Mouse (Mus musculus): ENCODE measurements around the gene Isoc2a. TPM values are rescaled to one million over a fixed set of nuclear protein-coding genes. Genes with fewer than 3 reads are reported as not detected.
A peak's percentile ranks its signal among the peaks of the same experiment; 100 is the strongest.

The Isoc2a gene
- total RNA-seq, 2 experiments from 2014 or later: 14.7 to 15.5 TPM

DNA sequence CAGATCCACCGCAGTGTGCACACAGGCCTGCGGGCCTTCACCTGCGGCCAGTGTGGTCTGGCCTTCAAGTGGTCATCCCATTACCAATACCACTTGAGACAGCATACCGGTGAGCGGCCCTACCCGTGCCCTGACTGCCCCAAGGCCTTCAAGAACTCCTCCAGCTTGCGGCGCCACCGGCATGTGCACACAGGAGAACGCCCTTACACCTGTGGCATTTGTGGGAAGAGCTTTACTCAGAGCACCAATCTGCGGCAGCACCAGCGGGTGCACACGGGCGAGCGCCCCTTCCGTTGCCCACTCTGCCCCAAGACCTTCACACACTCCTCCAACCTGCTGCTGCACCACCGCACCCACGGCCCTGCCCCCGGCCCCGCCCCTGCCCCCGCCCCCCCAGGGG is 42.1 kb downstream of the Isoc2a start:
- DNase-seq: no peak

DNA sequence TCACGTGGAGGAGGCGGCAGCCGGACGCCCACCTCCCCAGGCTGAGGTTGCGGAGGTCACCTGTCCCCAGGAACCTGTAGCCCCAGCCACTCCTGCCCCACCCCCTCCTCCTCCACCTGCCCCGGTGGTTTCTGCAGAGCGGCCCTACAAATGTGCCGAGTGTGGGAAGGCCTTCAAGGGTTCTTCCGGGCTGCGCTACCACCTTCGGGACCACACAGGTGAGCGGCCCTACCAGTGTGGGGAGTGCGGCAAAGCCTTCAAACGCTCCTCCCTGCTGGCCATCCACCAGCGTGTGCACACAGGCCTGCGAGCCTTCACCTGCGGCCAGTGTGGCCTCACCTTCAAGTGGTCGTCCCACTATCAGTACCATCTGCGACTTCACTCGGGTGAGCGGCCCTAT is 43.0 kb downstream of the Isoc2a start:
- DNase-seq: no peak

DNA sequence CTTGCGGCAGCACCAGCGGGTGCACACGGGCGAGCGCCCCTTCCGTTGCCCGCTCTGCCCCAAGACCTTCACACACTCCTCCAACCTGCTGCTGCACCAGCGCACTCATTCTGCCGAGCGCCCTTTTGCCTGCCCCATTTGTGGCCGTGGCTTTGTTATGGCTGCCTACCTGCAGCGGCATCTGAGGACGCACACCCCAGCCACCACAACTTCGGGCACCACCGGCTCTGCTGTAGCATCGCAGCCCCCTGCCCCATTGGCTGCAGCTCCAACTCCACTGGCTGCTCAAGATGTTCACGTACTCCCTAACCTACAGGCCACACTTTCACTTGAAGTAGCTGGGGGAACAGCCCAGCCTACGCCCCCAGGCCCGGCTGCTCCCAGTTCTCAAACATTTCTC is 43.5 kb downstream of the Isoc2a start:
- DNase-seq: no peak

DNA sequence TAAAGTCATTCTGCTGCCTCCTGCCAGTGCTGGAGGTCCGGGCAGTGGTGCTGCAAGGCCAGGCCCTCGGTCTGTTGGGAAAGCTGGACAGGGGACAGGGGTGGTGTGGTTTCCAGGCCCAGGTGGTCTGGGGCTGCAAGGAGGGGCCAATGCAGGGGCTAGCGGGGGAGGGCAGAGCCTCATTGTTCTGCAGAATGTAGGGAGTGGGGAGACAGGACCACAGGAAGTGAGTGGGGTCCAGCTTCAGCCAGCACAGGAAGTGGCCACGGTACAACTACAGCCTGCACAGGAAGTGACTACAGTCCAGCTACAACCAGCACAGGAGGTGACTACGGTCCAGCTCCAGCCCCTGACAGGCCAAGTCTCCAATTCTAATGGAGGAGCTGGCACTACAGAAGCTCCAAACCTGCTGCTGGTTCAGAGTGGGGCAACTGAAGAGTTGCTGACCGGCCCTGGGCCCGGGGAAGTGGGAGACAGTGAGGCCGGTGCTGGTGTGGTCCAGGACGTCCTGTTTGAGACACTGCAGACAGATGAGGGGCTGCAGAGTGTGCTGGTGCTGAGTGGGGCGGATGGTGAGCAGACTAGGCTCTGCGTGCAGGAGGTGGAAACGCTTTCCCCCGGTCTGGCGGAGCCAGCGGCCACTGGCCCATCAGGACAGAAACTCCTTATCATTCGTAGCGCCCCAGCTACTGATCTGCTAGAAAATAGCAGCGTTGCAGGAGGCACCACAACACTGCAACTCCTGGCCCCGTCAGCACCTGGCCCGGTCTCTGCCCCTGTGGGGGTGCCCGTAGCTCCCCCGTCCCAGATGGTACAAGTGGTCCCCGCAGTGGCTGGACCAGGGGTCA is 44.2 kb downstream of the Isoc2a start:
- DNase-seq: peak; percentile 58

DNA sequence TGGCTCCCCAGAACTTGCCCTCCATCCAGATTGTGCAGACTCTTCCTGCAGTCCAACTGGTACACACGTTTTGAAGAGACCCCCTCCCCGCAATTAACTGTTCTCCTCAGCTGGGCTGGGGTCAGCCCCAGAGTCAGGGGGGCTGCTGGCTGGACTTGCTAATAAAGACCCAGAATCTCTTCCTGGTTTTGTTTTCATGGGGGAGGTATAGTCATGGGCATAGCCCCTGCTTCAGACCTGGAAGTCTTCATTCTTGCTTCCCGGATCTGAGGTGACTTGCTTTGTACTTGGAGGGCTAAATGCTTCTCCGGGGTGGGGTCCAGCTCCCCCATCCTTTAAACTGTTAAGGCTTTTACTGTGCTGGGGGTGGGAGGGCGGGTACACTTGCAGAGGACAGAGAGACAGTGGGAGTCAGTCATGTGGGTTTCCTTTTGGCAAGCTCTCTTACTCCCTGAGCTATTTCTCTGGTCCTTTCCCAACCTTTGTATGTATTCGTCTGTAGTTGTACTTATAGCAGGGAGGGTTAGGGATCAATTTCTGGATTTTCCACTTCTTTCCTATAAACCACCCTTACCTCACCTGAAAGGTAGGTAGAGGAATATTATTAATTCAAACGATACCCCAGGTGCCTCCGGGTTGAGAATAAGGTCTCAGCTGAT is 45.0 kb downstream of the Isoc2a start, which contains the start of gene Nat14:
TSS of gene Nat14 (plus strand) at position 205 of the 659 bp plus-strand sequence.
- no peak for DNase-seq

DNA sequence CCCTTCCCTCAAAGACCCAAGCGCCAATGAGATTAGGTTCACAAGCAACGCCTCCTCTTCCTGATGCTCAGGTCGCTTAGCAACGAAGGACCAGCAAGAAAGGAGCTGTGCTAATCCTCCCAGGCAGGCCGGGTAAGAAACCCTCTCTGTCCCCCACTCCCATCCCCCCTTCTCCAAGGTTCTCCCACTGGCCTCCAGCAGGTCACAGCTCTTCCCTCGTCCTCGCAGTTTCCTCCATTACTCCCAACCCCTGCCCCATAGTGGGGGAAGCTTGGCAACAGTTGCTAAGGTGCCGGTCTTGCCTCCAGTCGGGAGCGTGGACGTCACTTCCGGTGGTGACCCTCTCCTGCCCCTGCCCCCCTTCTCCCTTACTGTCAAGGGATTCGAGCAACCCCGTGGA is 45.6 kb downstream of the Isoc2a start:
- DNase-seq: peak; percentile 79

DNA sequence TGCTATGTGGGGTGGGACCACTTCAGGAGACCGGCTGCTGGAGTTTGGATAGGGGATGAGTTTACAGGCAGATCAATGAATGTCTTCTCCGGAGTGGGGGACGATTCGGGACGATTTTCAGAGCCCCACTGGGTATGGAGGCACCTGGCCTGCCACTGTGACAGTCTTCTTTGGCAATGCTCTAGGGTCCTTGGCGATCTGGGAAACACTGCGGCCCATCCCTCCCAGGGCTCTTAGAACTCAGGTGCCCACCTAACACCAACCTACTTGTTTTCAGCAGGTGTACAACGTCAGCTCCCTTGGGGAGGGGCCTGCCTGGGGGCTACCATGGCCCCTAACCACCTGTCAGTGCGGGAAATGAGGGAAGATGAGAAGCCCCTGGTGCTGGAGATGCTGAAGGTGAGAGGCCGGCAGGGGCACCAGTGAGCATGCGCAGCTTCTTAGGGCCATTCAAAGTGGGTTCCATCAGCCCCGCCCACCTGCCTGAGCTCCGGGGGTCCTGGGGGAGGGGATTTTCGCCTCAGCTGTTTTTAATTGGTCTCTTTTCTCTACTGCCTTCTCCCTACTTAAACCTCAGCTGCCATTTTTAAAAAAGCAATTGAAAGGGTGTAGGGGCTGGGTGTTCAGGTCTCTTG is 46.1 kb downstream of the Isoc2a start:
- peak; percentile 56 for DNase-seq

DNA sequence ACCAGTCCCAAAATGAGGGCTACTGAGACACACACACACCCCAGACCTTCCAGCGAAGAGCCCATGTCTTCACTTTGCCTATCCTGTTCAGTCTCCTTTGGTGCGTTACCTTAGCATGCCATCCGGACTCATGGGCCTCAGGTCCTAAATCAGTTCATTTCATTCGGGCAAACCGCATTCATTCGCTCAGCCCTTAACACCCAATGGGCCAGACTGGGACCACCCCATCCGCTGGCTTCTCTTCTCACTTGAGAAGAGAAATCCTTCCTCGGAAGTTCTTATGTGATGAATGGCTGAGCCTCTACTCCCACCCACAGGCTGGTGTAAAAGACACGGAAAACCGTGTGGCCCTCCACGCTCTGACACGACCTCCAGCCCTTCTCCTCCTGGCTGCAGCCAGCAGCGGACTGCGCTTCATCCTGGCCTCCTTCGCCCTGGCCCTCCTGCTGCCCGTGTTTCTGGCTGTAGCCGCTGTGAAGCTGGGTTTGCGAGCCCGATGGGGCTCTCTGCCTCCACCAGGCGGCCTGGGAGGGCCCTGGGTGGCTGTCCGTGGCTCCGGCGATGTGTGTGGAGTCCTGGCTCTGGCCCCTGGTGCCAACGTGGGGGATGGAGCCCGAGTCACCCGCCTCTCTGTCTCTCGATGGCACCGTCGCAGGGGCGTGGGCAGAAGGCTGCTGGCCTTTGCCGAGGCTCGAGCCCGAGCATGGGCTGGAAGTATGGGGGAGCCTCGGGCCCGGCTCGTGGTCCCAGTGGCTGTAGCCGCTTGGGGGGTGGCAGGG is 46.8 kb downstream of the Isoc2a start:
- peak; percentile 67 for DNase-seq

DNA sequence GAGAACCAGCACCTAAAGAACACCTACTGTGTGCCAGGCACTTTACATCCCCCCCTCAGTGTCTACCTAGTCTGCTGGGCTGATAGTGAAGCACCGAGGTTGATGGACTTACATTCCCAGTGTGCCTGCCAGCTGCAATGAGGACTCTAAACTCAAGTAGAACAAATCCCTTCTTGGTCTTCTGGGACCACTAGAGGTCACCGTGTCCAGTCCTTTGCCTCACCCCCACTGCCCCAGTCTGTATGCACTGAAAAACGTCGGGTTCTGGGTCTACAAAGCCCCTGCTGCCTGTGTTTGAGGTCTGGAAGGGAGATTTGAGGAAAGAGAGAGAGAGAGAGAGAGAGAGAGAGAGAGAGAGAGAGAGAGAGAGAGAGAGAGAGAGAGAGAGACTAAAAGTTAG is 47.5 kb downstream of the Isoc2a start:
- no peak for DNase-seq

DNA sequence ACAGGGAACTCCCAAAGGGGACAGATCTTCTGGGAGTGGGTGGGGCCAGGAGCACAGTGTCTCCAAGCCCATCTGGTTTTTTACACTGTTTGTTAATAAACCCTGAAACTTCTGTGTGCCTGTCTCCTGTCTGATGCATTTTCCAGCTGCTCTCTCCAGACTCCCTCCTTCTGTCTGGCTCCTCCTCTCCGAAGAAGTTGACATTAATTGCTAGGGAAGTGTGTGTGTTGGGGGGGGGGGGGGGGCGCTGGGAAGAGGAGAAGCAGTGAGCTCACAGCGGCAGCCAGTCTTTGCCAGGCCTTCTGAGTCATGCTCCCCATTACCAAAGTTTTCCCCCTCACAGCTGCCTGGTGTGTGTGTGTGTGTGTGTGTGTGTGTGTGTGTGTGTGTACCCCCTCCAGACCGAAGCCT is 47.9 kb downstream of the Isoc2a start:
- DNase-seq: peak; percentile 67

DNA sequence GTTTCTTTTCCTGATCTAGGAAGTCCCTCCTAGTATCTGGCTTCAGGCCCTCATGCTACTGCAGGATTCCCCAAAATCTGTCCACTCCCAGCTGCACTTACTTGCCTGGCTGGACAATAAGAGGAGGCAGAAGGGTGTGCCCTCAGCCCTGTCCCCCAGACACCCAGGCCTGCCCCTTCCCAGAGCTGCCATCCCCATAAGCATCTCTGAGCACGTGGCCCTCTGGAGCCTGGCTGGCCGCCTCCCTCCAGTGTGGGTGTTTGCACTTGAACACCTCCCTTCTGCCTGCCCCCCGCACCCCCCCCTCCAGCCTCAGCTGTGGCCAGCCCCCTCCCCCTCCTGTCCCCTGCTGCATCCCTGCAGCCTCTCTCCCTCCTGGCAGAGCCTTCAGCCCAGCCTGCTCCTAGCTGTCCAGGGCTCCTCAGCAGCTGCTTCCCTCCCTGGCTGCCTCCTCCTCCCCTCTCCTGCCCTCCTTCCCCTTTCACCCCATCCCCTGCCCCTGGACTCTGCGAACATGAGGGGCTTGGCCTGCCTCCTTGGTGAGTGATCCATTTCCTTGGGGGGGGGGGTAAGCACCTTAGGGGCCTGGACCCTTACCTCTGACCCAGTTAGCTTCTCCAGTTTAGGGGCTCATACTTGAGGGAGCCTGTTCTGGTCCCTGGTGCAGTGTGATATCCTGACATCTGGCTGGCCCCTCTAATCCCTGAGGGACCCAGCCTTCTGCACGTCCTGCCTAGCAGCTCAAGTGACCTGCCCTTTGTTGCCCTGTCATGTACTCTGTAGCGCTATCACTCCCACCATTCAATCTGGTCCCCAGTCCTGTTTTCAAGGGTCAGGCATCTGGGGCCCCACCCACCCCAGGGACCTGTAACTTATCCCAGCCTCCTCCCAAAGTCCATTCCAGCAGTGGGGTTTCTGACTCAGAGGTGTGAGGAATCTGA is 48.8 kb downstream of the Isoc2a start, which contains the start of gene Ssc5d:
TSS of gene Ssc5d (plus strand) at position 345 of the 941 bp plus-strand sequence.
- DNase-seq: peak; percentile 70

DNA sequence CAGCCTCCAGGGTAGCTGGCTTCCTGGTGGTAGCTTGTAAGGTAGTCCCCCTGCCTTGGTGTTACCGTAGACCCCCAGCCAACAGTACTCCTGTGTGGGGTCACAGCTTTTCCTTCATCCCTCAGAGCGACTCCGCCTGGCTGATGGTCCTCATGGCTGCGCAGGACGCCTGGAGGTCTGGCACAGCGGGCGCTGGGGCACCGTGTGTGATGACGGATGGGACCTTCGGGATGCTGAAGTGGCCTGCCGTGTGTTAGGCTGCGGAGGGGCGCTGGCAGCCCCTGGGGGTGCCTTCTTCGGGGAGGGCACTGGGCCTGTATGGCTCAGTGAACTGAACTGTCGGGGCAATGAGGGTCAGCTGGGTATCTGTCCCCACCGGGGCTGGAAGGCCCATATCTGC is 49.9 kb downstream of the Isoc2a start:
- DNase-seq: no peak

DNA sequence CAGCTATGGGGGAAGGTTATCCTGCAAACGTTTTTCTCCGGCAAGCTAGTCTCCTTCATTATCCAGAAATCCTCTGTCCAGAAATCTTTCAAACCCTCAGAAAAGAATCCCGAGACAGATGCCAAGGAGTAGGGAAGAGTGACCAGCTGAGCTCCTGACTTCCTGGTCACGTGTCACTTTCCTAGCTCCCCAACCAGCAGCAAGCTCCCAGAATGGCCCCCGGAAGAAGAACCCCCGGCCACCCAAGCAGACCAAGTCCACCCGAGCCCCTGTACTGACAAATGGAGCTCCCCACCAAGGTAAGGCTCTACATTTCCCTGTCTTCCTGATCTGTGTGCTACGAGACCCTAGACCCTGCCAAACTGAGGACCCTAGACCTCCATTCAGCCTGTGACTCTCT is 50.8 kb downstream of the Isoc2a start:
- DNase-seq: no peak

DNA sequence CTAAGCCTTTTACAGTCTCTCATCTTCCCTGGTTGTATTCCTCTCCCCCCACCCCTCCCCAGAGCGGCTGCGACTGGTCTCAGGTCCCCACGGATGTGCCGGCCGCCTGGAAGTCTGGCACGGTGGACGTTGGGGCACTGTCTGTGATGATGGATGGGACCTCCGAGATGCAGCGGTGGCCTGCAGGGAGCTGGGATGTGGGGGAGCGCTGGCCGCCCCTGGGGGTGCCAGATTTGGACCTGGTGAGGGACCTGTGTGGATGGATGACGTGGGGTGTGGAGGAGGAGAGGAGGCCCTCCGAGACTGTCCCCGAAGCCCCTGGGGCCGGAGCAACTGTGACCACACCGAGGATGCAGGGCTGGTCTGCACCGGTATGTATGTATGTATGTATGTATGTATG is 51.4 kb downstream of the Isoc2a start:
- no peak for DNase-seq

DNA sequence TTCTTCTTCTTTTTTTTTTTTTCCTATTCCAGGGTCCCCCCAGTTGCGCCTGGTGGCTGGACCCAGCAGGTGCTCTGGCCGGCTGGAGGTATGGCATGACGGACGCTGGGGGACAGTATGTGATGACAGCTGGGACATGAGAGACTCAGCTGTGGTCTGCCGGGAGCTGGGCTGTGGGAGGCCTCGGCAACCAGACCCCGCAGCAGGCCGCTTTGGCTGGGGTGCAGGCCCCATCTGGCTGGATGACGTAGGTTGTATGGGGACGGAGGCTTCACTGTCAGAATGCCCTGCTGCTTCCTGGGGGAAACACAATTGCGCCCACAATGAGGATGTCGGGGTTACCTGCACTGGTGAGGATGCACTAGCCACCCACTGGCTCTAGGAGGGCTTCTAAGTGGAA is 56.1 kb downstream of the Isoc2a start:
- DNase-seq: no peak

DNA sequence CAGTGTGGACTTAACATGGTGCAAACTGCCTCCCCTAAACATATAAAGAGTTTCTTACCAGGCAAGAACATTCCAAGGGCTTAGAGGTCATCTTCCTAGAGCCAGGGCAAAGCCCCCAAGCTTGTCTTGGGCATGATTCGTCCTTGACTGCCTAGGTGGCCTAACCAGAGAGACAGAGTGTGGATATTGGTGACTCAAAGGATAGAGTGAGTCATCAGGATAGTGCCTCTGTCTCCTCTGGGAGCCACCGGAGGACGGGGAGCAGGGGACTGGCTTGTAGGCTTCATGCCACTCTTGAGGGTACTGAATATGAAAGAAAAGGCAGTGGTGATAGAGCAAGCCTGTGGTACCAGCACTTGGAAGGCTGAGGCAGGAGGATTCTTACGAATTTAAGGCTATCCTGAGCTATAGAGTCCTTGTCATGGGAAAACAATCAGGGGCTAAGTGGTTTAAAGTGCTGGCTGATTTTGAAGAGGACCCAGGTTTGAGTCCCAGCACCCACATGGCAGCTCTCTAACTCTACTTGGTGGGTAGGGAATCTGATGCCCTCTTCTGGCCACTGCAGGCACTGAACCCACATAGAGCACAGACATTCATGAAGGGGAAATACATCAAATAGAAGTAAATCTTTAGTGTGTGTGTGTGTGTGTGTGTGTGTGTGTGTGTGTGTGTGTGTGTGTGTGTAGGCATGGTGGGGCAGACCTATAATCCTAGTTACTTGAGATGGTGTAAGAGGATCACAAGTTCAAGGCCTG is 57.4 kb downstream of the Isoc2a start:
- no peak for DNase-seq

DNA sequence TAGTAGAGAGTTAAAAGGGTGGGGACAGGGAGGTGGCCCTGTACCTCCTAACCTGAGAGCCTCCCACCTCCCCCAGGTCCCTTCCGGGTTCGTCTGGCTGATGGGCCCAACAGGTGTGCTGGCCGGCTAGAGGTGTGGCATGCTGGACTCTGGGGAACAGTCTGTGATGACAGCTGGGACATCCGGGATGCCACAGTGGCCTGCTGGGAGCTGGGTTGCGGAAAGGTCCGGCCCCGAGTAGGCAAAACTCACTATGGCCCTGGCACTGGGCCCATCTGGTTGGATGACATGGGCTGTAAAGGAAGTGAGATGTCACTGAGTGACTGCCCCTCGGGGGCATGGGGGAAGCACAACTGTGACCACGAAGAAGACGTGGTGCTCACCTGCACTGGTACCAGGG is 59.9 kb downstream of the Isoc2a start:
- DNase-seq: no peak

DNA sequence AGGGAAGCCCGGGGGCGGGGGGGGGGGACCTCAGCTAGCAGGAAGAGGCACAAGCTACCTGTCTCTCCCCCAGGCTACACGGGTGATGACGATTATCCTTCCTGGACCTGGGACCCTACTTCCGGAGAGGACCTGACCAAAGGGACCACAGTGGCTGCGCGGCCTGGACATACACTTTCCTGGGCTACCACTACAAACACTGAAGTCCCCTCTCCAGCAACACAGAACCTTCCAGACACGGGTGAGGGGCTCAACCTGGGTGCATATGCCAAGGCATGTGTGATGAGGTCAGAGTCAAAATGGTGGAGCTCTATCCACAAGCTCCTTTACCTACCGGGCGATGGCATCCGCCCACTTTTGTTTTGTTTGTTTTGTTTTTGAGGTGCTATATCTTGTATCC is 60.4 kb downstream of the Isoc2a start:
- DNase-seq: no peak

DNA sequence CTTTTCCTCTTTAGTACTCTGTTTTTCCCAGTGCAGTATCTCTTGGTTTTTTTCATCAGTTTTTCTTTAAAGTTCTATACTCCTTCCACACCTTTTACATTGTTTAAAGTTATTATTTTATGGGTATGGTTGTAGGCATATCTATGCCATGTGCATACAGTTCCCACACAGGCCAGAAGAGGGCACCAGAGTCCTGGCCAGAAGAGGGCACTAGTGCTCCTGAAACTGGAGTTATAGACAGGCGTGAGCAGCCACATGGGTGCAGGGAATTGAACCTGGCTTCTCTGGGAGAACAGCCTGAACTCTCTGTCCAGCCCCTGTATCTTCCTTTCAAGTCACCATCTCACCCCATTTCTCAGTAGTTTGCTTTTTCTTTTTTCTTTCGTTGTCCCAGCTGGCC is 61.5 kb downstream of the Isoc2a start:
- DNase-seq: peak; percentile 85

DNA sequence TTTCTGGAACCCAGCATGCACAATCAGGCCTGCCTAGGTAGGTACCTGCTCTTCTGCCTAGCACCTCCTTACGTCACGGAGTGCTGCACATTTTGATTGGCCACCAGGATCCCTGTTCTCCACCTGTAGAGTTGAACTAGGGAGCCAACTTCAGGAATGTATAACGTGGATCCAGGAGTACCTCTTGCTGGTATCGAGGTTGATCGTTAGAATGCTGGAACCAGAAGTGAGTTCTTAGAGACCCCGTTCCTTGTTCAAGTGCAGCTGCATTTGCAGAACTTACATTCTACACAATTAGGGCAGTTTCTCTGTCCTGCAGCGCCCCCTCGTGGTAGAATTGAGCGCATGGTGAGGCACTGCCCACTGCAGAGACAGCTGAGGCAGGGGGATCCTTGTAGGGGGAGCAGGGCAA is 63.1 kb downstream of the Isoc2a start:
- peak; percentile 87 for DNase-seq

DNA sequence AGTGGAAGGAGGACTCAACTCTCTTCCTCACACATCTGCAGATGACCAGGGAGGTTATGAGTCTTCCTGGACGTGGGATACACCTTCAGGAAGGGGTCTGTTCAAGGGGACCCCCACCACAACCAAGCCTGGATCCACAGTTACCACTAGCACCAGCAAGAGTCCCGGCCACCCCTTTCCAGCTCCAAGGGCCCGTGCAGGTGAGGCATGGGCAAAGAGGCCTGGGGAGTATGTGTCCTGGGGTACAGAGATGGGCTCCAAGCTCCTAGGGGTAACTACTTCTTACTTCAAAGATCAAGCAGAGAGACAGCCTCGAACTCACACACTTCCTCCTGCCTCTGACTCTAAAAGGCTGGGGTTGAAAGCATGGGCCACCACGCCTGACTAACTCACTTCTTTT is 65.7 kb downstream of the Isoc2a start:
- no peak for DNase-seq

All from heart, postnatal 4 days (tissue).